In genomic region chr9:79213364-79213763, GRCm38 (mm10) we compare ENCODE assay signal across 8 mouse cellular contexts.
DNase-seq lines count a peak whose midpoint lies in the region; ATAC-seq and TF ChIP-seq lines count a peak whose summit lies in the region.

No protein-coding gene starts in this region.

- H3K27me3 ChIP-seq in intestine, embryonic 16.5 days (replicated peaks; ENCODE audit: control insufficient read depth, insufficient read depth, low read length), result no peaks in the 10 kb centered on the region
- H3K27me3 ChIP-seq in intestine, embryonic 15.5 days (replicated peaks), result no peaks in the 10 kb centered on the region
- H3K27me3 ChIP-seq in intestine, postnatal 0 days (replicated peaks; ENCODE audit: control insufficient read depth, insufficient read depth, low read length), result no peaks in the 10 kb centered on the region
- no peaks in the 10 kb centered on the region for H3K27me3 ChIP-seq in liver, postnatal 0 days (ENCODE audit: insufficient read depth, low read length)

- ATAC-seq in intestine, embryonic 16.5 days, result peak; percentile 36; the same call in 1 of the 2 replicates
- ATAC-seq in intestine, embryonic 15.5 days, result no peak
- ATAC-seq in intestine, postnatal 0 days, result 0 out of 2 replicates have a peak, but pooled peaks have one; percentile 31
- peak; percentile 97 for ATAC-seq in liver, postnatal 0 days
- ATAC-seq in activated CD4-positive, CD25-positive, alpha-beta regulatory T cell, adult 4 months, result no peak

- H3K9me3 ChIP-seq in intestine, embryonic 16.5 days (ENCODE audit: control insufficient read depth, low read length), result no peaks in the 10 kb centered on the region
- H3K9me3 ChIP-seq in intestine, embryonic 15.5 days, result no peaks in the 10 kb centered on the region
- H3K9me3 ChIP-seq in intestine, postnatal 0 days (ENCODE audit: control insufficient read depth), result no peaks in the 10 kb centered on the region
- H3K9me3 ChIP-seq in liver, postnatal 0 days (ENCODE audit: low read length), result no peaks in the 10 kb centered on the region

- no peaks in the 10 kb centered on the region for H3K36me3 ChIP-seq in intestine, embryonic 16.5 days (ENCODE audit: control insufficient read depth, insufficient read depth, low read length)
- H3K36me3 ChIP-seq in intestine, embryonic 15.5 days, result no peaks in the 10 kb centered on the region
- no peaks in the 10 kb centered on the region for H3K36me3 ChIP-seq in intestine, postnatal 0 days (ENCODE audit: control insufficient read depth, insufficient read depth)
- no peaks in the 10 kb centered on the region for H3K36me3 ChIP-seq in liver, postnatal 0 days (replicated peaks; ENCODE audit: insufficient read depth, low read length)

- no peaks in the 10 kb centered on the region for H3K4me1 ChIP-seq in intestine, embryonic 16.5 days (ENCODE audit: control insufficient read depth, insufficient read depth, low read length)
- H3K4me1 ChIP-seq in intestine, embryonic 15.5 days (replicated peaks), result no peaks in the 10 kb centered on the region
- H3K4me1 ChIP-seq in intestine, postnatal 0 days (replicated peaks; ENCODE audit: control insufficient read depth, insufficient read depth, low read length), result no peaks in the 10 kb centered on the region
- no peaks in the 10 kb centered on the region for H3K4me1 ChIP-seq in liver, postnatal 0 days (ENCODE audit: insufficient read depth)

- no peak overlapping the region for H3K4me3 ChIP-seq in intestine, embryonic 16.5 days (ENCODE audit: low read length)
- no peak overlapping the region for H3K4me3 ChIP-seq in intestine, embryonic 15.5 days (replicated peaks)
- H3K4me3 ChIP-seq in intestine, postnatal 0 days (ENCODE audit: low read depth, low read length), result no peak overlapping the region
- H3K4me3 ChIP-seq in liver, postnatal 0 days (ENCODE audit: low read depth, low read length), result no peak overlapping the region

- TF ChIP-seq EP300 in liver, postnatal 0 days (IDR thresholded peaks at IDR 0.05; ENCODE audit: low read depth), result peak; percentile 37; the same call in 1 of the 2 replicates

- peak; percentile 74 for DNase-seq in Muller cell, postnatal 12 days (ENCODE audit: inconsistent ontology term)
- DNase-seq in liver, postnatal 0 days, result peak; percentile 36
- no peak for DNase-seq in left cerebral cortex, adult 18-20 months (ENCODE audit: low spot score in 2 of 2)
- no peak for DNase-seq in right cerebral cortex, adult 2 months (ENCODE audit: low spot score in 2 of 2)

- no peak overlapping the region for H3K4me2 ChIP-seq in intestine, embryonic 16.5 days (ENCODE audit: low read depth, low read length)
- no peak overlapping the region for H3K4me2 ChIP-seq in intestine, embryonic 15.5 days (replicated peaks)
- H3K4me2 ChIP-seq in intestine, postnatal 0 days (replicated peaks; ENCODE audit: low read depth), result no peak overlapping the region
- H3K4me2 ChIP-seq in liver, postnatal 0 days (ENCODE audit: low read depth, low read length), result no peak overlapping the region

- 41% methylated on average over 6 of the region's 6 CpGs for WGBS in intestine, embryonic 16.5 days
- WGBS in intestine, embryonic 15.5 days, result 42% methylated on average over 6 of the region's 6 CpGs
- WGBS in intestine, postnatal 0 days, result 35% methylated on average over 6 of the region's 6 CpGs
- 43% methylated on average over 6 of the region's 6 CpGs for WGBS in liver, postnatal 0 days (ENCODE audit: insufficient replicate concordance)

- TF ChIP-seq CTCF in intestine, postnatal 0 days (IDR thresholded peaks at IDR 0.05; ENCODE audit: low read depth), result no peak
- no peak for TF ChIP-seq CTCF in liver, postnatal 0 days (IDR thresholded peaks at IDR 0.05; ENCODE audit: low read depth)

- no peak overlapping the region for H3K9ac ChIP-seq in intestine, embryonic 16.5 days (ENCODE audit: low read depth, low read length)
- no peak overlapping the region for H3K9ac ChIP-seq in intestine, embryonic 15.5 days
- no peak overlapping the region for H3K9ac ChIP-seq in intestine, postnatal 0 days (ENCODE audit: low read depth, low read length)
- no peak overlapping the region for H3K9ac ChIP-seq in liver, postnatal 0 days (replicated peaks)

- H3K27ac ChIP-seq in intestine, embryonic 16.5 days (ENCODE audit: low read length), result no peak overlapping the region
- no peak overlapping the region for H3K27ac ChIP-seq in intestine, embryonic 15.5 days
- H3K27ac ChIP-seq in intestine, postnatal 0 days (ENCODE audit: low read depth, low read length), result no peak overlapping the region
- H3K27ac ChIP-seq in liver, postnatal 0 days (ENCODE audit: low read depth), result peak overlapping the region; percentile 69

Comparison
In these comparisons a context has a peak if more than half of its experiments do, and no peak if none do; other contexts are left out.
1. ATAC-seq: peak in intestine, embryonic 16.5 days (single experiment), intestine, postnatal 0 days (single experiment) and liver, postnatal 0 days (single experiment); none in intestine, embryonic 15.5 days (single experiment) and activated CD4-positive, CD25-positive, alpha-beta regulatory T cell, adult 4 months (single experiment).
2. DNase-seq: peak in Muller cell, postnatal 12 days (single experiment) and liver, postnatal 0 days (single experiment); none in left cerebral cortex, adult 18-20 months (0 of 2) and right cerebral cortex, adult 2 months (0 of 2).